Mouse (Mus musculus) stomach, postnatal 0 days (tissue): ENCODE measurements around the gene Gatc.

Source experiments
- CTCF ChIP-seq: IDR thresholded peaks from 2 replicates; pipeline ENCODE4 v1.5.1; 2016; ENCODE audit warnings: antibody characterized with exemption, low read depth, mild to moderate bottlenecking, moderate library complexity
- EP300 ChIP-seq: optimal IDR thresholded peaks from 2 replicates; pipeline ENCODE3; 2016; ENCODE audit warnings: antibody characterized with exemption

DNA sequence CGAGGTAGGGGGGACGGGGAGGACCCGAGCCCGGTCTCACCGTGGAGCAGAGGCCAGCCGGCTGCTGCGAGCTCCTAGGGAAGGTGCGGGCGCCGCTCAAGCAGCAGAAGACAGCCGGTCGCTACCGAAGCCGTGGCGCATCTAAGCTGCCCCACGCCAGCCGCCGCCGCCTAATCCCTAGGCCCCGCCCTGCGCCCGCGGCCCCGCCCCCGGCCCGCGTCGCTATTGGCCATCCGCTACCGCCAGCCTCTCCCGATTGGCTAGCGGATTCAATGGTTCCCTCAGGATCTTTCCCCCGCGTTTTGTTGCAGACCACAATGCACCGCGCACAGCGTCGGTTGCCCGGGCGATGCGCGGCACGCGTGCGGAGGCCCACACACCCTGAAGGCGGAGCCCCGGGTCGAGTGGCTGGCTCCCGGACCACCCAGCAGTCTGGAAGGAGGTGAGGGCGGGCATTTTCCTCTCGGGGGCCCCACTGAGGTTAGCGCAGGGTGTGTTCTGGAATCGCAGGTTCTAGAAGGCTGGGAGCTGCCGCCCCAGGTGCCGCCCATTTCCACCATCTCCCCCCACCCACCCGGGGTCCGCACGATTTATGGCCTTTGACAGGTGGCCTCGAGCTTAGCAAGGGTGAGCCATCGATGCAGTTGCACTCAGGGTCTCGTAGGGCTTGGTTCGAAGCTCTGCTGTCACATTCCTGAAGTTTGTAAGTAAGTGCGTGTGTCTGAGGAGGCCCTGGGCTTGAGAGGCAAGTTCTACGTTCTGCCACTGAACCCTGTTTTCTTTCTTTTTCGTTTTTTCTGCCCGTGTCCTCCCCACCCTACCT is 40.0 kb downstream of the Gatc start, which contains the start of gene Dynll1:
- peak; percentile 40; the same call in 1 of the 2 replicates for TF ChIP-seq CTCF
- TF ChIP-seq EP300, result peak; percentile 95
